Mouse (Mus musculus) bone marrow macrophage, adult 2 months (primary cell): ENCODE measurements around the gene Gse1.

Experiments used
- CTCF ChIP-seq: IDR thresholded peaks from 2 replicates; pipeline ENCODE4 v1.5.1; 2012; ENCODE audit warnings: low read depth, mild to moderate bottlenecking, low read length, moderate library complexity
- POLR2A ChIP-seq: IDR thresholded peaks from 2 replicates; pipeline ENCODE4 v1.6.1; 2012; ENCODE audit warnings: mild to moderate bottlenecking, low read depth, low read length, borderline replicate concordance

DNA sequence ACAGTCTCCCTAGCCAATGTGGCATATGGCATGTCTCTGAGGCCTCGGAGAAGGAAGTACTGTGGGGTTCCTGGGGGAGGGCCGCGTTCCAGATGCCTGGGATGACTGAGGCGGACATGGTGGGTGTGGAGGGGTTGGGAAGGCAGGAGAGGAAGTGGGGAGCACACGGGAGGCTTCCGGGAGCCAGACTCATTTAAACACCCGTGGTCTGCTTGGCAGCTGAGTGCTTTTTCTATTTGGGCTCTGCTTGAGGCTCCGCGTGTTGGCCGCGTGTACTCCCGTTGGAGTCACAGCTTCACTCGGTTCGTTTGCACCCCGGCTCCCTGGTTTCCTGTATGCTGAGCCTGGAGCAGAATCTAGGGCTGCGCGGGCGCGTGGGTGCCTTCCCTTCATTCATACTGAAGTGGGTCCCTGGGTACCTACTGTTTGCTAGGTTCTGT is 40.3 kb downstream of the Gse1 start:
- TF ChIP-seq CTCF (no peak), POLR2A (no peak)
